Mouse (Mus musculus): ENCODE measurements around the gene Bola3. TPM values are rescaled to one million over a fixed set of nuclear protein-coding genes. Genes with fewer than 3 reads are reported as not detected.
"Not testable (repeated sequence)": the region's sequence is repeated elsewhere in the genome, so short reads cannot be mapped to it uniquely, and the experiment has no call there.

The Bola3 gene
- polyA plus RNA-seq, 1 experiment from 2014 or later: 48.2 TPM

DNA sequence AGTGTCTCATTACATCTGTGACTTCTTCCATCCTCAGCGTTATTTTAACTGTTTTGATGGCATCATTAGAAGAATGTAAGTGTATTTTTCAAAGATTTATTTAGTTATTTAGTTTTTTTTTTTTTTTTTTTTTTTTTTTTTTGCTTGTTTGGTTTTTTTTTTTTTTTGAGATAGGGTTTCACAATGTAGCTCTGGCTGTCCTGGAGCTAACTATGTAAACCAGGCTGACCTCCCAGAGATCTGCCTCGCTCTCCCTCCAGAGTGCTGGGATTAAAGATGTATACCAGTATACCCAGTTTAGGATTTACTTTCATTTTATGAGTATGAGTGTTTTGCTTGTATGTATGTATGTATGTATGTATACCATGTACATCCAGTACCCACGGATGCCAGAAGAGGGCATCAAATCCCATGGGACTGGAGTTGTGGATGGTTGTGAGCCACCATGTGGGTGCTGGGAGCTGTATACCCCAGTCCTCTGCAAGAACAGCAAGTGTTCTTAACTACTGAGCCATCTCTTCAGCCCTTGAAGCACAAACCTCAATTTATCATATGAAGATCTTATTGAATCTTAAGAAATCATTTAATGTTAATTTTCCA is 21.3 kb upstream of the Bola3 start:
- H3K4me3 ChIP-seq (replicated peaks; ENCODE audit: low read length): no peak overlapping the region
- no peak overlapping the region for H3K4me2 ChIP-seq (ENCODE audit: low read length)
- WGBS: 96% methylated on average over 3 of the region's 3 CpGs

DNA sequence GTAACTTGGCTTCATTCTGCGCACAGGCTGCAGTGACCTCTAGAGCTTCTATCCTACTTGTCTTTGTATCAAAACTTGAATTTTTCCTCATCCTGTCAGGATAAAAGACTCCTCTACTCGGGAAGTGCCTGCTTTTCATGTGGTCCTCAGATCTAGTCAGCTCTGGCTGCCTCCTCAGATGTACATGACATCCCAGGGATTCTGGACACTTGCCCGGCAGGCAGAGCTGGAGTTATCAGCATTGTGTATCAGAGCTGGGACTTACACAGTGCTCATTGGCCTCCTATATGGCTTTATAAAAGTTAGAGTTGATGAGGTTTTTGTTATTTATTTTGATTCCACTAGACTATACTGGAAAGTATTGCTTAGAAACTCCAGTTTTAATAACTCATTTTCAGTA is 7.6 kb upstream of the Bola3 start:
- no peaks in the 10 kb centered on the region for H3K4me1 ChIP-seq (replicated peaks; ENCODE audit: control insufficient read depth, insufficient read depth, low read length)
- no peaks in the 10 kb centered on the region for H3K27me3 ChIP-seq (replicated peaks; ENCODE audit: control insufficient read depth, insufficient read depth, low read length)
- H3K9me3 ChIP-seq (ENCODE audit: control insufficient read depth, low read length): no peaks in the 10 kb centered on the region
- 80% methylated on average over 3 of the region's 3 CpGs for WGBS
- no peak for ATAC-seq
- H3K36me3 ChIP-seq (ENCODE audit: control insufficient read depth, insufficient read depth): peaks cover 28% of the 10 kb centered on the region
- no peak overlapping the region for H3K4me3 ChIP-seq (replicated peaks; ENCODE audit: low read length)
- H3K4me2 ChIP-seq (ENCODE audit: low read length): no peak overlapping the region
- no peak overlapping the region for H3K27ac ChIP-seq (ENCODE audit: low read length)
- H3K9ac ChIP-seq (replicated peaks; ENCODE audit: low read depth, low read length): no peak overlapping the region

More for the DNA sequence above, 21.3 kb upstream of the Bola3 start:
- ATAC-seq: no peak
- peaks cover 16% of the 10 kb centered on the region for H3K36me3 ChIP-seq (ENCODE audit: control insufficient read depth, insufficient read depth)
- peaks cover 16% of the 10 kb centered on the region for H3K4me1 ChIP-seq (replicated peaks; ENCODE audit: control insufficient read depth, insufficient read depth, low read length)
- no peaks in the 10 kb centered on the region for H3K9me3 ChIP-seq (ENCODE audit: control insufficient read depth, low read length)
- no peak overlapping the region for H3K9ac ChIP-seq (replicated peaks; ENCODE audit: low read depth, low read length)
- H3K27me3 ChIP-seq (replicated peaks; ENCODE audit: control insufficient read depth, insufficient read depth, low read length): no peaks in the 10 kb centered on the region
- H3K27ac ChIP-seq (ENCODE audit: low read length): no peak overlapping the region

DNA sequence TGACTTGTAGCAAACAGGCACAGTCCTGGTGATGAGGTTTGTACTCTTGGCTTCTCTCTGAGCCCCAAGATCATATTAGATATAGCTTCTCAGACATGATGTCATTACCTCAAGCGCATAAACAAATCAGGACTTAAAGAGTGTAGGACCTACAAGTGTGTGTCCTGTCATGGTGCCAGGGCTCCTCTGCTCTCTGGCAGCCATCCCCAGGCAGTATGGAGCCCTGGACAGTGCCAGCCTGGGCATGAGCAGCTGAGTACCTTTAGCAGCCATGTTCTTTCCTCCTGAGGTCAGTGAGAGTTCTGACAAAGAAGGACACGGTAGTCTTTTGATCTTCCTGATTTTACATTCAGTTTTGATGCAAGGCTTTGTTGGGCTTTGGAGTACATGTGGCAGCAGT is 6.0 kb upstream of the Bola3 start:
- 88% methylated on average over 2 of the region's 2 CpGs for WGBS
- Histone ChIP-seq H3K4me1 (replicated peaks; ENCODE audit: control insufficient read depth, insufficient read depth, low read length) (no peaks in the 10 kb centered on the region), H3K36me3 (ENCODE audit: control insufficient read depth, insufficient read depth) (peaks cover 28% of the 10 kb centered on the region), H3K9ac (replicated peaks; ENCODE audit: low read depth, low read length) (no peak overlapping the region), H3K9me3 (ENCODE audit: control insufficient read depth, low read length) (no peaks in the 10 kb centered on the region), H3K4me3 (replicated peaks; ENCODE audit: low read length) (no peak overlapping the region), H3K27ac (ENCODE audit: low read length) (no peak overlapping the region), H3K4me2 (ENCODE audit: low read length) (no peak overlapping the region), H3K27me3 (replicated peaks; ENCODE audit: control insufficient read depth, insufficient read depth, low read length) (no peaks in the 10 kb centered on the region)
- ATAC-seq: no peak

DNA sequence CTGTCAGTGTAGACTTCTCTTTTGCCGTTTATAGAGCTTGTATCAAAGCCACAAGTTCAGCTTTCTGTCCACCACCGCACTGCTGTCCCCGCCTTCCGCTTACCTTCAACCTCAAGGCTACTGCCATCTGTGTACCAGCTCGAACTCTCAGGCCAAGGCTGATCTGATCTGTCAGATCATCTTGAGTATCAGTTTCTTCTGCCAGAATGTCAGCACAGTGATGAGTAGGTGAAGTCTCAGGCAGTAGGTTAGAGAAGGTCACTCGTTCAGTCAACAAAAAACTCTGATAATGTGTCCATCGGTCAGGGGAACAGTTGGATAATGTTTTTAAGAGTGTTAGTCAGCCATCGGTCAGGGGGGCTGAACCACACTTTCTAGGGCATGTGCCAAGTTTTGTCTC is 3.7 kb upstream of the Bola3 start:
- H3K27me3 ChIP-seq (replicated peaks; ENCODE audit: control insufficient read depth, insufficient read depth, low read length); ATAC-seq; H3K27ac ChIP-seq (ENCODE audit: low read length); H3K4me3 ChIP-seq (replicated peaks; ENCODE audit: low read length); H3K9ac ChIP-seq (replicated peaks; ENCODE audit: low read depth, low read length); H3K9me3 ChIP-seq (ENCODE audit: control insufficient read depth, low read length); H3K4me2 ChIP-seq (ENCODE audit: low read length): not testable (repeated sequence)
- H3K4me1 ChIP-seq (replicated peaks; ENCODE audit: control insufficient read depth, insufficient read depth, low read length): peaks cover 11% of the 10 kb centered on the region
- H3K36me3 ChIP-seq (ENCODE audit: control insufficient read depth, insufficient read depth): peaks cover 15% of the 10 kb centered on the region
- WGBS: 95% methylated on average over 8 of the region's 8 CpGs

DNA sequence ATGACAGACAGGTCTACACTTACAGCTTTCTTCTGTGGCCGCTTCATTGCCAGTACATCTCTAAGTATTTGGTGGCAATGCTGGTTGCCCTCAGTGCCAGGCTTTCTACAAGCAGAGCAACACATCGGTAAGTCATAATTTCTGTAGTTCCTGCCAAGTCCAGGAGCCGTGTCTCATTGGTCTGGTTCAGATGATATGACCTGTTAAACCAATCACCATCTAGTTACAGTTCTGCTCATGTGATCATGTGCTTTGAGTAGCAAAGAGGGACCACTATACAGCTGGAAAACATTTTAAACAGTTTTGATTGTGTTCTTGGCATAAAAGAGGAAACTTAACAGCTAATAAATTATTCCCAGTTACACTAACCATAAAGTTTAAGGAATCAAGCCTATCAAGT is 1.0 kb upstream of the Bola3 start:
- Histone ChIP-seq H3K4me3 (replicated peaks; ENCODE audit: low read length) (no peak overlapping the region), H3K27me3 (replicated peaks; ENCODE audit: control insufficient read depth, insufficient read depth, low read length) (no peaks in the 10 kb centered on the region), H3K27ac (ENCODE audit: low read length) (no peak overlapping the region), H3K36me3 (ENCODE audit: control insufficient read depth, insufficient read depth) (0 out of 2 replicates have a peak, but pooled peaks cover under 1% of the 10 kb centered on the region), H3K9ac (replicated peaks; ENCODE audit: low read depth, low read length) (no peak overlapping the region), H3K9me3 (ENCODE audit: control insufficient read depth, low read length) (no peaks in the 10 kb centered on the region), H3K4me1 (replicated peaks; ENCODE audit: control insufficient read depth, insufficient read depth, low read length) (peaks cover 12% of the 10 kb centered on the region), H3K4me2 (ENCODE audit: low read length) (no peak overlapping the region)
- no peak for ATAC-seq
- WGBS: 92% methylated on average over 3 of the region's 3 CpGs

DNA sequence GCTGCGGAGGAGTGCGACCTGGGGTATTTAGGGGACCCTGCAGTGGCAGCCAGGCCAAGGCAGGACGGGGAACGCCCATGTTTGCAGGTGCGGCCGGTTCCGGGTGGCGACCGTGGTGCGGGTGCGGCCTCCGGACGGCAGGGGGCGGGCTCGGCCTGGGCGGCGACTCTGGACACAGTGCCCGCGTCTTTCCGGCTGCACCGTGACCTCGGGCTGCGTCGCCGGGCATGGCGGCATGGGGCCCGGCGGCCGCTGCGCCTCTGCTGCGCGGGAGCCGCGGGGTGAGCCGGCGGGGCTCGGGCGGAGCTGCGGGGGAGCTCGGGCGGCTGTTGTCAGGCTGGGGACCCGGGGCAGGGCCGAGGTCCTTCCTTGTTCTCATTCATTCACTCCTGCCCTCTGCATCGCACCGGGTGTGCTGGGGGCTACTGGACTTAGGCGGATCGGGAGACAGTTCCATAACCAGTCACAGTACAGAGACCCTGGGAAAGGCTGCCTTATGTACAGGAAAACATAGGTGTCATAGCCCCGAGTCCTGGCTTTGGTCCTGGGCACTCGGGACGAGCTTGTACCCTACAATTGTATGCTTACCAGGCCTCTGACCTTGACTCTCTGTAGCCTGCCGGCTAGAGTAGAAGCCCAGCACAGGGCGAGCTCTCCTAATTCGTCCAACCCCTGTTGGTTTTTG is 469 bp downstream of the Bola3 start:
- Histone ChIP-seq H3K36me3 (ENCODE audit: control insufficient read depth, insufficient read depth) (peaks cover 3% of the 10 kb centered on the region; the same call in 1 of the 2 replicates), H3K9ac (replicated peaks; ENCODE audit: low read depth, low read length) (peak overlapping the region; percentile 98), H3K9me3 (ENCODE audit: control insufficient read depth, low read length) (no peaks in the 10 kb centered on the region), H3K27ac (ENCODE audit: low read length) (peak overlapping the region; percentile 18; the same call in 1 of the 2 replicates), H3K4me2 (ENCODE audit: low read length) (peak overlapping the region; percentile 87), H3K4me1 (replicated peaks; ENCODE audit: control insufficient read depth, insufficient read depth, low read length) (peaks cover 12% of the 10 kb centered on the region), H3K4me3 (replicated peaks; ENCODE audit: low read length) (peak overlapping the region; percentile 91), H3K27me3 (replicated peaks; ENCODE audit: control insufficient read depth, insufficient read depth, low read length) (no peaks in the 10 kb centered on the region)
- peak; percentile 96 for ATAC-seq
- under 1% methylated on average over 50 of the region's 53 CpGs for WGBS

DNA sequence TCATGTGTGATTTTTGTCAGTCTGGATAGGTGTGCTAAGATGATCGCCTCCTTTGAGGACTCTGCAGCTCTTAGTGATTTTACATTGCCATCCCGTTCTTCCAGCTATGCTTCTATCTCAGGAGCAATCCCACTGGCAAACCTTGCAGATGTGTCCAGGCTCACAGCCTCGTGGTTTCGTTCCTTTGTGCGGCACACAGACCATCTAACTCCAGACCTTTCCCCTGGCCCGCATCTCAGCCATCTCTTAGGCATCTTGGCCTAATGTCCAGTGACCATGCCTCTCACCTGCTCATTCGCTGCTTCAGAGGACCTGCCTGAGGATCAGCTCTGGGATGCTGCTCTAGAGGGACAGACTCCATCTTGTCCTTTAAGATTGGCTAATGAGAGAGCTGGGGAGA is 1.2 kb downstream of the Bola3 start:
- Histone ChIP-seq H3K9ac (replicated peaks; ENCODE audit: low read depth, low read length) (peak overlapping the region; percentile 98), H3K9me3 (ENCODE audit: control insufficient read depth, low read length) (no peaks in the 10 kb centered on the region), H3K4me1 (replicated peaks; ENCODE audit: control insufficient read depth, insufficient read depth, low read length) (peaks cover 12% of the 10 kb centered on the region), H3K36me3 (ENCODE audit: control insufficient read depth, insufficient read depth) (peaks cover 4% of the 10 kb centered on the region; the same call in 1 of the 2 replicates), H3K4me3 (replicated peaks; ENCODE audit: low read length) (peak overlapping the region; percentile 91), H3K4me2 (ENCODE audit: low read length) (peak overlapping the region; percentile 87), H3K27me3 (replicated peaks; ENCODE audit: control insufficient read depth, insufficient read depth, low read length) (no peaks in the 10 kb centered on the region), H3K27ac (ENCODE audit: low read length) (no peak overlapping the region)
- no peak for ATAC-seq
- WGBS: 81% methylated on average over 7 of the region's 7 CpGs

DNA sequence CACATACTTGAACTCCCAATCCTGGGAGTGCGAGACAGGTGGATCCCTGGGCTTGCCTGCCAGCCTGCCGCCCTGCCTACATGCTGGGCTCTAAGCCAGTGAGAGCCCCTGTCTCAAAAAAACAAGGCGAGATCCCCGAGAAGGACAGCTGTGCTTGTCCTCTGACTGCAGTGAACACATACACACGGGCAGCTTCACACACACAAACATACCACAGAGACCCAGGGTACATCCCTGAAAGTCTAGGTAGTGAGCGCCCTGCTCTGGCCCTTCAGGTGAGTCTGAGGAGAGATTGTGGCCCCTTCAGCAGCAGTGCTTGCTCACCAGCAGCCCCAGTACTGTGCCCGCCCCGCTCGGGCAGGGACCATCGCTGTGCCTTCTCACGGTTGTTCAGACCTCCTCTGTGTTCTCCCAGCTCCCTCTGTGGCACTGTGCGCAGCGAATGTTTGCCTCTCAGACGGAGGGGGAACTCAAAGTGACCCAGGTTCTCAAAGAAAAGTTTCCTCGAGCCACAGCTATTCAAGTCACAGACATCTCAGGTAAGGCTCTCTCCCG is 2.0 kb downstream of the Bola3 start:
- Histone ChIP-seq H3K9ac (replicated peaks; ENCODE audit: low read depth, low read length) (no peak overlapping the region), H3K9me3 (ENCODE audit: control insufficient read depth, low read length) (no peaks in the 10 kb centered on the region), H3K27me3 (replicated peaks; ENCODE audit: control insufficient read depth, insufficient read depth, low read length) (no peaks in the 10 kb centered on the region), H3K4me2 (ENCODE audit: low read length) (no peak overlapping the region), H3K4me3 (replicated peaks; ENCODE audit: low read length) (no peak overlapping the region), H3K4me1 (replicated peaks; ENCODE audit: control insufficient read depth, insufficient read depth, low read length) (peaks cover 12% of the 10 kb centered on the region), H3K27ac (ENCODE audit: low read length) (no peak overlapping the region), H3K36me3 (ENCODE audit: control insufficient read depth, insufficient read depth) (peaks cover 4% of the 10 kb centered on the region; the same call in 1 of the 2 replicates)
- no peak for ATAC-seq
- WGBS: 89% methylated on average over 16 of the region's 16 CpGs

DNA sequence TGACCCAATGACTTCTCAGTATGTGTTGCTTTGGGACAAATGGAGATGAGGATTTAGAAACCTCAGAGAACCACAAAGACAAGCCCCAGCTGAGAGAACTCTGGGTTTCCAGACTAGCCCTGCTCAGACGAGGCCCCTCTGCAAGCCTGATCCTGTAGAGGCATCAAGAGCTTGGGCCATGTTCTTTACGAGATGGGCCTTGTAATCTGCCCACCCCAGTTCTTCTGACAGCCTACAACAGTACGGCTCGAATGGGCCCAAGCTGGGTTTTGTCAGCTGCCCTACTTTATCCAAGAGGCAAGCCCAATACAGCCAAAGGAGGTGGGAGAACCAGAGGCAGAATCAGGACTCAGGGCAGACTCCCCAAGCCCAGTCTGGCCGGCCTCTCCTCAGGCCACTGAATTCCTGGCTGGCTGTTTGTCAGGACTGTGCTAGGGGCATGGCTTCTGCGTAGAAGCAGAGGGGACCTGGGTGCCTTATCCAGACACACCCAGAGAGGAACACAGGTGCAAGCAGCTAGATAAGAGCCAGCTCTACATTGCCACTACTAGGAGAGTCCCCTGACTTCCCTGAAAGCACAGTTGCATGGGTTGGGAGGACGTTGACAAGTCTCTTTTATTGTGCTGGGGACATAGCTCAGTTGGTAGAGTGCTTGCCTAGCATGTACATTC is 2.7 kb downstream of the Bola3 start:
- H3K4me1 ChIP-seq (replicated peaks; ENCODE audit: control insufficient read depth, insufficient read depth, low read length): peaks cover 12% of the 10 kb centered on the region
- 87% methylated on average over 7 of the region's 7 CpGs for WGBS
- H3K4me2 ChIP-seq (ENCODE audit: low read length): no peak overlapping the region
- no peak overlapping the region for H3K9ac ChIP-seq (replicated peaks; ENCODE audit: low read depth, low read length)
- no peak overlapping the region for H3K27ac ChIP-seq (ENCODE audit: low read length)
- no peaks in the 10 kb centered on the region for H3K9me3 ChIP-seq (ENCODE audit: control insufficient read depth, low read length)
- ATAC-seq: no peak
- H3K4me3 ChIP-seq (replicated peaks; ENCODE audit: low read length): no peak overlapping the region
- peaks cover 4% of the 10 kb centered on the region; the same call in 1 of the 2 replicates for H3K36me3 ChIP-seq (ENCODE audit: control insufficient read depth, insufficient read depth)
- H3K27me3 ChIP-seq (replicated peaks; ENCODE audit: control insufficient read depth, insufficient read depth, low read length): no peaks in the 10 kb centered on the region
